Mouse (Mus musculus) lung, embryonic 14.5 days (tissue): Measurements from ENCODE around the gene Cd44. TPM values are rescaled to one million over a fixed set of nuclear protein-coding genes. Genes with fewer than 3 reads are reported as not detected.

ENCODE experiments used
- ATAC-seq: fragments of 200-750 bp; cut with Nextera tagmentation; 2 replicates; pipeline ENCODE4 v1.8.0; 2017; ENCODE audit warnings: mild to moderate bottlenecking, moderate TSS enrichment, moderate library complexity; ENCODE audit not compliant: insufficient read depth
- DNase-seq: peaks from one replicate; pipeline ENCODE4 v3.0.0-alpha.2; 2015
- H3K27ac ChIP-seq: fragments of 300-500 bp; sonication (generic); 2 replicates; pipeline ENCODE4 v1.5.1; 2014; ENCODE audit warnings: low read depth, mild to moderate bottlenecking, moderate library complexity
- H3K27me3 ChIP-seq: fragments of 300-500 bp; sonication (generic); 2 replicates; pipeline ENCODE4 v1.6.1; 2014; ENCODE audit warnings: low read length, control low read depth; ENCODE audit not compliant: insufficient read depth
- H3K36me3 ChIP-seq: fragments of 300-500 bp; sonication (generic); 2 replicates; pipeline ENCODE4 v1.6.1; 2014; ENCODE audit warnings: control low read depth; ENCODE audit not compliant: insufficient read depth
- H3K4me1 ChIP-seq: fragments of 300-500 bp; sonication (generic); 2 replicates; pipeline ENCODE4 v1.6.1; 2014; ENCODE audit warnings: antibody characterized with exemption, control low read depth; ENCODE audit not compliant: insufficient read depth
- H3K4me2 ChIP-seq: fragments of 300-500 bp; sonication (generic); 2 replicates; pipeline ENCODE4 v1.6.1; 2014; ENCODE audit warnings: mild to moderate bottlenecking
- H3K4me3 ChIP-seq: fragments of 300-500 bp; sonication (generic); 2 replicates; pipeline ENCODE4 v1.5.1; 2014; ENCODE audit warnings: low read depth, low read length
- H3K9ac ChIP-seq: fragments of 300-500 bp; sonication (generic); 2 replicates; pipeline ENCODE4 v1.6.1; 2014
- H3K9me3 ChIP-seq: fragments of 300-500 bp; sonication (generic); 2 replicates; pipeline ENCODE4 v1.6.1; 2016; ENCODE audit warnings: low read depth, low read length, control low read depth
- CTCF ChIP-seq: IDR thresholded peaks from 2 replicates; pipeline ENCODE4 v1.5.1; 2016; ENCODE audit warnings: antibody characterized with exemption, low read depth
- WGBS: fragments of 180-500 bp; shearing (Covaris S2); extraction: QIAGEN DNeasy Blood & Tissue Kit; methylation state at CpG from one replicate; pipeline ENCODE4 v1.1.7; 2014; 5-methylcytosine and 5-hydroxymethylcytosine counted together
- polyA plus RNA-seq: library from polyadenylated mRNA; unstranded; fragments of >200 nt; fragmentation: Nextera tagmentation; extraction: Ambion mirVana; gene quantifications from 2 replicates; pipeline ENCODE4 v1.2.1, GENCODE M21; 2014

Gene Cd44
- polyA plus RNA-seq, 1 experiment from 2014 or later, result 31.8 TPM

GRCm38 (mm10) chr2:102886306-102886935 lies 15.0 kb downstream of the Cd44 start:
- 80% methylated on average over 6 of the region's 6 CpGs for WGBS
- Histone ChIP-seq H3K9me3 (no peaks in the 10 kb centered on the region), H3K4me3 (no peak overlapping the region), H3K4me2 (no peak overlapping the region), H3K9ac (no peak overlapping the region), H3K36me3 (no peaks in the 10 kb centered on the region), H3K27me3 (no peaks in the 10 kb centered on the region), H3K27ac (no peak overlapping the region), H3K4me1 (0 out of 2 replicates have a peak, but pooled peaks cover 12% of the 10 kb centered on the region)
- ATAC-seq (no peak), DNase-seq (no peak)
- TF ChIP-seq CTCF, result no peak

GRCm38 (mm10) chr2:102882597-102883272 lies 18.7 kb downstream of the Cd44 start:
- DNase-seq (peak; percentile 86), ATAC-seq (peak; percentile 91)
- Histone ChIP-seq H3K36me3 (no peaks in the 10 kb centered on the region), H3K9ac (no peak overlapping the region), H3K4me3 (no peak overlapping the region), H3K4me2 (0 out of 2 replicates have a peak overlapping the region, but pooled peaks have one; percentile 7), H3K27me3 (no peaks in the 10 kb centered on the region), H3K4me1 (0 out of 2 replicates have a peak, but pooled peaks cover 13% of the 10 kb centered on the region), H3K9me3 (no peaks in the 10 kb centered on the region), H3K27ac (peak overlapping the region; percentile 84)
- 9% methylated on average over 6 of the region's 6 CpGs for WGBS
- no peak for TF ChIP-seq CTCF

DNA sequence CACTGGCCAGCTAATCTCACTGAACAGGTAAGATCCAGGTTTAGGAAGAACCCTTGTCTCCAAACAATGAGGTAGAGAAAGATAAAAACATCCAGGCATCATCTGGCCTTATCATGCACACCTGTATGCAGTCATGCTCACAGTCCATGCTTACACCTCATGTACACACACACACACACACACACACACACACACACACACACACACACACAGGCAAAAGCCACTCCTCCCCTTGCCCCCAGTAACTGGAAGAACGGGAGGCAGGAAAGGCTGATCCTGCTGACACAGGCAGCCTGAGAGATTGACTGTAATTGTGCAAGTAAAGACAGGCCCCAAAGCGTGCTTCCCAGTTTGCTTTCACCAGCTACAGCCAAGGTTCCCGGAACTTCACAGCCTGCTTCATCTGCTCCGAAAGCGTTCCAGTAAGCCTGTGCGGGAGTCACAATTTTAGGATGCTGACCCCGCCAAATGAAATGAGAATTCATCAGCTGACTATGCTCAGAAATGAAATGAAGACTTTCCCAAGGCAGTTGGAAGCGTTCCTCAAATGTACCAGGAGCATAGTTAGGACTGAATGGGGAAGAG lies 19.4 kb downstream of the Cd44 start:
- 0 out of 2 replicates have a peak, but pooled peaks cover 13% of the 10 kb centered on the region for H3K4me1 ChIP-seq
- H3K27me3 ChIP-seq, result no peaks in the 10 kb centered on the region
- WGBS, result 45% methylated on average over 8 of the region's 8 CpGs
- H3K9ac ChIP-seq, result no peak overlapping the region
- 0 out of 2 replicates have a peak overlapping the region, but pooled peaks have one; percentile 7 for H3K4me2 ChIP-seq
- DNase-seq, result peak; percentile 70
- ATAC-seq, result peak; percentile 51; the same call in 1 of the 2 replicates
- no peak overlapping the region for H3K4me3 ChIP-seq
- no peak for TF ChIP-seq CTCF
- no peaks in the 10 kb centered on the region for H3K9me3 ChIP-seq
- H3K36me3 ChIP-seq, result no peaks in the 10 kb centered on the region
- peak overlapping the region; percentile 84 for H3K27ac ChIP-seq

GRCm38 (mm10) chr2:102878513-102878912 lies 23.0 kb downstream of the Cd44 start:
- Histone ChIP-seq H3K36me3 (no peaks in the 10 kb centered on the region), H3K9ac (no peak overlapping the region), H3K27me3 (no peaks in the 10 kb centered on the region), H3K4me1 (0 out of 2 replicates have a peak, but pooled peaks cover 13% of the 10 kb centered on the region), H3K4me2 (no peak overlapping the region), H3K27ac (no peak overlapping the region), H3K9me3 (no peaks in the 10 kb centered on the region), H3K4me3 (no peak overlapping the region)
- 64% methylated on average over 2 of the region's 2 CpGs for WGBS
- DNase-seq (no peak), ATAC-seq (no peak)
- TF ChIP-seq CTCF, result no peak

DNA sequence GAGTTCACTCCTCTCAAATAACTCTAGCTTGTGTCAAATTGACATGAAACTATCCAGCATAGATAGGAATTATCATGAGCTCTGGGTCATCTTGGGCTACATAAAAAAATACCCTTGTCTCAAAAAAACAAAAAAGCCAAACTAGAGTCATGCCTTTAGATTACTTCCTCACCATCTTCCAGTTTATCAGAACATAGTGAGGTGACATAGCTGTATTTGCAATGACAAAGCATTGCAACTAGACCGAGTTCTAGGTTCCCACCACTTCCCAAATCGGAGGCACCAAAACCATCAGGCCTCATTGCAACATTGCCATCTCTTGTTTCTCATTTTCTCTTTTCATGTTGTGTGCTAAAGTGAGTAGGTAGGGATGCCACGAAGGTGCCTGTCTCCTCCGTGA lies 24.0 kb downstream of the Cd44 start:
- H3K36me3 ChIP-seq, result no peaks in the 10 kb centered on the region
- H3K4me1 ChIP-seq, result 0 out of 2 replicates have a peak, but pooled peaks cover 13% of the 10 kb centered on the region
- 94% methylated on average over 4 of the region's 4 CpGs for WGBS
- no peak overlapping the region for H3K4me2 ChIP-seq
- DNase-seq, result no peak
- H3K27me3 ChIP-seq, result no peaks in the 10 kb centered on the region
- H3K9me3 ChIP-seq, result no peaks in the 10 kb centered on the region
- no peak overlapping the region for H3K27ac ChIP-seq
- no peak overlapping the region for H3K4me3 ChIP-seq
- no peak for ATAC-seq
- TF ChIP-seq CTCF, result no peak
- no peak overlapping the region for H3K9ac ChIP-seq

DNA sequence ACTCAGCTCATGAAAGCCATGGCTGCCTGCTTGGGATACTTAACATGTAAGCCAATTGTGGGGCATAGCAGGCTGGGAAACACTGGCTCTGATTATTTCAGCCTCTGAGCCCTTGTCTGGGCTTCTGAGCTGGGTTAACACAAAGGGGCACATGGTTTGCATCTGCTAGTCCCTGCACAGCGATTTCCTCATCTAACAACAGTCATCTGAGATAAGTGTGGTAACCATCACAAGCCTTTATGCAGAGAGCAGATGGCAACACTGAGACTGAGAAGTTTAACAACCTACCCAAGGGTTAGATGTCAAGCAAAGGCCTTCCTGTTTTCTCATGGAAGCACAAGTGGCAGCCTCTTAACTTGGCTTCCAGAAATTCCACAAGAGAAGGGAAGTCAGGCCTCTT lies 25.3 kb downstream of the Cd44 start:
- H3K27me3 ChIP-seq, result no peaks in the 10 kb centered on the region
- H3K4me2 ChIP-seq, result no peak overlapping the region
- H3K4me3 ChIP-seq, result no peak overlapping the region
- H3K9ac ChIP-seq, result no peak overlapping the region
- DNase-seq, result no peak
- no peaks in the 10 kb centered on the region for H3K9me3 ChIP-seq
- H3K4me1 ChIP-seq, result 0 out of 2 replicates have a peak, but pooled peaks cover 2% of the 10 kb centered on the region
- TF ChIP-seq CTCF, result no peak
- 43% methylated on average over 1 of the region's 1 CpGs for WGBS
- H3K36me3 ChIP-seq, result no peaks in the 10 kb centered on the region
- no peak for ATAC-seq
- no peak overlapping the region for H3K27ac ChIP-seq

DNA sequence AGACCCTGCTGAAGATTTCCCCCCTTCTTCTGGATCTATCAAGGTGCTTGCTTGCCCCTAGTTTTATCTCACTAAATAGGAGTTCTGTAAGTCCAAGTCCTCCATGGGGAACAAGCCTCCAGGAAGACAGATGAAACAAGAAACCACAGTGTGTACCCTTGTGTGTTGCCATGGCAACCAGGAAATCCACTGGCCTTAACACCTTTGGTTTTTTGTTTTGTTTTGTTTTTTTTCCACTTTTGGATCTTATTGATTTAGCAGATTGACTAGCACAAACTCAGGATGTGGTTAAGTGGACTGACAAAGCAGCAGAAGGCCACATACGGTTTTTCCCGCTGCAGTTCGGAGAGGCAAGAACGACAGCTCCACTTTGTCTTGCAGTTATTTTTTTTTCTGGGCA lies 27.6 kb downstream of the Cd44 start:
- H3K27ac ChIP-seq, result no peak overlapping the region
- no peaks in the 10 kb centered on the region for H3K36me3 ChIP-seq
- 65% methylated on average over 4 of the region's 4 CpGs for WGBS
- no peaks in the 10 kb centered on the region for H3K27me3 ChIP-seq
- ATAC-seq, result no peak
- 0 out of 2 replicates have a peak, but pooled peaks cover 2% of the 10 kb centered on the region for H3K4me1 ChIP-seq
- H3K9me3 ChIP-seq, result no peaks in the 10 kb centered on the region
- peak; percentile 24 for DNase-seq
- TF ChIP-seq CTCF, result no peak
- H3K4me2 ChIP-seq, result no peak overlapping the region
- no peak overlapping the region for H3K4me3 ChIP-seq
- H3K9ac ChIP-seq, result no peak overlapping the region
